Mouse (Mus musculus): ENCODE results near the gene Atg4c.
A peak's percentile ranks its signal among the peaks of the same experiment; 100 is the strongest.

The Atg4c gene

GRCm38 (mm10) chr4:99193810-99194582, at the start of gene Atg4c:
Gene Atg4c, plus strand, starts transcription at chr4:99193934.
- peak; percentile 87 for DNase-seq

- DNase-seq: no peak
Measured at GRCm38 (mm10) chr4:99151434-99151833, 42.3 kb upstream of the Atg4c start.

- DNase-seq: no peak
Measured at GRCm38 (mm10) chr4:99151885-99152558, 41.7 kb upstream of the Atg4c start.

GRCm38 (mm10) chr4:99156641-99157307, 37.0 kb upstream of the Atg4c start:
- DNase-seq: no peak

- no peak for DNase-seq
Measured at GRCm38 (mm10) chr4:99158495-99158894, 35.2 kb upstream of the Atg4c start.

- no peak for DNase-seq
Measured at GRCm38 (mm10) chr4:99160414-99160813, 33.3 kb upstream of the Atg4c start.

- DNase-seq: no peak
Measured at GRCm38 (mm10) chr4:99160899-99161298, 32.8 kb upstream of the Atg4c start.

GRCm38 (mm10) chr4:99161457-99161971, 32.2 kb upstream of the Atg4c start:
- no peak for DNase-seq

- DNase-seq: no peak
Measured at GRCm38 (mm10) chr4:99163001-99163400, 30.7 kb upstream of the Atg4c start.

- DNase-seq: no peak
Measured at GRCm38 (mm10) chr4:99163547-99163946, 30.2 kb upstream of the Atg4c start.

GRCm38 (mm10) chr4:99168869-99169268, 24.9 kb upstream of the Atg4c start:
- DNase-seq: no peak

- no peak for DNase-seq
Measured at GRCm38 (mm10) chr4:99174265-99174664, 19.5 kb upstream of the Atg4c start.

- DNase-seq: no peak
Measured at GRCm38 (mm10) chr4:99176841-99177240, 16.9 kb upstream of the Atg4c start.

GRCm38 (mm10) chr4:99177255-99177654, 16.5 kb upstream of the Atg4c start:
- DNase-seq: no peak

GRCm38 (mm10) chr4:99178851-99179250, 14.9 kb upstream of the Atg4c start:
- no peak for DNase-seq

GRCm38 (mm10) chr4:99179446-99180120, 14.2 kb upstream of the Atg4c start:
- no peak for DNase-seq

- DNase-seq: no peak
Measured at GRCm38 (mm10) chr4:99180921-99181320, 12.8 kb upstream of the Atg4c start.

- no peak for DNase-seq
Measured at GRCm38 (mm10) chr4:99181739-99182419, 11.9 kb upstream of the Atg4c start.

GRCm38 (mm10) chr4:99182660-99183431, 10.9 kb upstream of the Atg4c start:
- no peak for DNase-seq

- no peak for DNase-seq
Measured at GRCm38 (mm10) chr4:99184678-99185077, 9.1 kb upstream of the Atg4c start.

GRCm38 (mm10) chr4:99185305-99185704, 8.4 kb upstream of the Atg4c start:
- DNase-seq: no peak
